Mouse (Mus musculus) small intestine, adult 2 months (tissue): ENCODE results near the gene Mrps31.

Experiments used
- CTCF ChIP-seq: fragments of 200-500 bp; IDR thresholded peaks from 2 replicates; pipeline ENCODE4 v1.5.1; 2012; ENCODE audit warnings: low read depth, mild to moderate bottlenecking, control low read depth, inconsistent platforms, low read length, moderate library complexity, mixed read lengths; ENCODE audit not compliant: insufficient replicate concordance, insufficient read length; ENCODE audit errors: extremely low read depth
- POLR2A ChIP-seq: fragments of 200-500 bp; IDR thresholded peaks from 2 replicates; pipeline ENCODE4 v1.6.1; 2012; ENCODE audit warnings: low read depth, mild to moderate bottlenecking, control low read depth, inconsistent platforms, low read length, moderate library complexity

DNA sequence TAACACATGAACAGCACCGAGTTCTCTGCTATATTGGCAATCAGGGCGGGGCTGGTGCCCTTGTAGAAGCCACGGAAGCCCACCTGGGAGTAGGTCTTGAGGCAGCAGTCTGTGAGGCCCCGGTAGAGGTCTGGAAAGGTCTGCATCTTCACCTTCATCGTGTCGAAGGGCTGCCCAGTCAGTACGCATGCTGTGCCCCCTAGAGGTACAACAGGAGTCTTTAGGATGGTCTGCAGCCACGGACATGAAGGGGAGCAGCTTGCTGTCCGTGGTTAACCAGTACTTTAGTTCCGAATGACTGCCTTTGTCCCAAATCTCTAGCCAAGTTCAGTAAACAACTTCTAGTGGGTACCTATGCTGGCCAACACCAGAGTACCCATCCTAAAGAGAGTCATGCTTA is 21.3 kb upstream of the Mrps31 start:
- no peak for TF ChIP-seq POLR2A
- TF ChIP-seq CTCF: no peak
